Mouse (Mus musculus): ENCODE data around the gene Nfia. TPM values are rescaled to one million over a fixed set of nuclear protein-coding genes. Genes with fewer than 3 reads are reported as not detected.

Gene Nfia
- polyA plus RNA-seq, 1 experiment = not detected

GRCm38 (mm10) chr4:97857549-97857948, 85.0 kb downstream of the Nfia start:
- no peak for TF ChIP-seq CTCF (IDR thresholded peaks at IDR 0.05; ENCODE audit: insufficient read depth, low read depth, low read length)
- no peak for TF ChIP-seq POLR2A (IDR thresholded peaks at IDR 0.05; ENCODE audit: insufficient read depth, low read depth, low read length)
- 70% methylated on average over 2 of the region's 2 CpGs for WGBS

DNA sequence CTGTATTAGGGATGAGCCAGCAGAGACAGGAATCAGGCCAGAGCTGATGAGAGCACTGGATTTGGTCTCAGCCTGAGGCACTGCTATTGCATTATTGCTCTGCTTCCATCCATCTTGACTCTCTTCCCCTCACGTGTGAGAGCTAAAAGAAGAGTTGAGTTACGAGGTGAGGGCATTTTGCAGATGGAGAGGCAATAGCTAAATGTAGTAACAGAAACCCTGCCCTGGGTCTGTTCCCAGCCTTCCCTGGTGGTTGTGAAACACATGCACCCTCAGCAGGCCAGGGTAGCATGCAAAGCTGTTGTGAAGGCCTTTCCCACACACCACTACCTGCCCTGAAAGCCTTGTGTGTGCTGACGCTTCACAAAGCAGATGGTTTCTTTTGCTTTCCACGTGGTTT, 86.9 kb downstream of the Nfia start:
- 83% methylated on average over 4 of the region's 4 CpGs for WGBS
- no peak overlapping the region for H3K27ac ChIP-seq (ENCODE audit: insufficient read depth, low read depth, low read length)
- TF ChIP-seq CTCF (IDR thresholded peaks at IDR 0.05; ENCODE audit: insufficient read depth, low read depth, low read length) = no peak
- TF ChIP-seq POLR2A (IDR thresholded peaks at IDR 0.05; ENCODE audit: insufficient read depth, low read depth, low read length) = no peak
- H3K4me1 ChIP-seq (ENCODE audit: control insufficient read depth, insufficient read depth, low read length) = no peaks in the 10 kb centered on the region
- H3K4me3 ChIP-seq (ENCODE audit: insufficient read depth, low read depth, low read length) = no peak overlapping the region

More at GRCm38 (mm10) chr4:97857549-97857948, 85.0 kb downstream of the Nfia start:
- Histone ChIP-seq H3K4me3 (ENCODE audit: insufficient read depth, low read depth, low read length) (no peak overlapping the region), H3K4me1 (ENCODE audit: control insufficient read depth, insufficient read depth, low read length) (no peaks in the 10 kb centered on the region), H3K27ac (ENCODE audit: insufficient read depth, low read depth, low read length) (no peak overlapping the region)

GRCm38 (mm10) chr4:97860376-97860775, 87.8 kb downstream of the Nfia start:
- Histone ChIP-seq H3K4me1 (ENCODE audit: control insufficient read depth, insufficient read depth, low read length) (no peaks in the 10 kb centered on the region), H3K27ac (ENCODE audit: insufficient read depth, low read depth, low read length) (no peak overlapping the region), H3K4me3 (ENCODE audit: insufficient read depth, low read depth, low read length) (no peak overlapping the region)
- TF ChIP-seq POLR2A (IDR thresholded peaks at IDR 0.05; ENCODE audit: insufficient read depth, low read depth, low read length) (no peak), CTCF (IDR thresholded peaks at IDR 0.05; ENCODE audit: insufficient read depth, low read depth, low read length) (no peak)
- 66% methylated on average over 3 of the region's 3 CpGs for WGBS

GRCm38 (mm10) chr4:97860791-97861344, 88.3 kb downstream of the Nfia start:
- Histone ChIP-seq H3K4me1 (ENCODE audit: control insufficient read depth, insufficient read depth, low read length) (no peaks in the 10 kb centered on the region), H3K4me3 (ENCODE audit: insufficient read depth, low read depth, low read length) (no peak overlapping the region), H3K27ac (ENCODE audit: insufficient read depth, low read depth, low read length) (no peak overlapping the region)
- TF ChIP-seq POLR2A (IDR thresholded peaks at IDR 0.05; ENCODE audit: insufficient read depth, low read depth, low read length) (no peak), CTCF (IDR thresholded peaks at IDR 0.05; ENCODE audit: insufficient read depth, low read depth, low read length) (no peak)
- WGBS = 93% methylated on average over 8 of the region's 8 CpGs

- WGBS = 94% methylated on average over 6 of the region's 6 CpGs
- Histone ChIP-seq H3K4me3 (ENCODE audit: insufficient read depth, low read depth, low read length) (no peak overlapping the region), H3K4me1 (ENCODE audit: control insufficient read depth, insufficient read depth, low read length) (no peaks in the 10 kb centered on the region), H3K27ac (ENCODE audit: insufficient read depth, low read depth, low read length) (no peak overlapping the region)
- TF ChIP-seq CTCF (IDR thresholded peaks at IDR 0.05; ENCODE audit: insufficient read depth, low read depth, low read length) = no peak
- no peak for TF ChIP-seq POLR2A (IDR thresholded peaks at IDR 0.05; ENCODE audit: insufficient read depth, low read depth, low read length)
Observed at GRCm38 (mm10) chr4:97862379-97862778, 89.8 kb downstream of the Nfia start.

DNA sequence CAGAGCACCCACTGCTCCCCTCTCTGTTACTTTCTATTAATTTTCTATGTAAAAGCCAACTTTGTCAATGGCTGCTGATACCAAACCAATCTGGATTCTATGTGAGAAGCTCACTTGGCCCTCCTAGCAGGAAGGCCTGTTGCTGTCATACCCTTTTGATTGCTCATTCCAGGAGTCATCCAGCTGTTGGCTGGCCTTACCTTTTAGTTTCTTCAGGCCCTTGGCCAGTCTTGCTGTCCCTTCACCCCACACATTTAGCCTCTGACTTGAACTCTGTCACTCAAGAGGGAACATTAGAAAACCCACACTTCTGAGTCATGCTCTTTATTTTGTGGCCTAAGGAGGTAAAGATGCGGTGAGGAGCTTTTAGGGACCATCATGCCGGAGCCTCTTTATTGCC, 91.7 kb downstream of the Nfia start:
- no peak for TF ChIP-seq CTCF (IDR thresholded peaks at IDR 0.05; ENCODE audit: insufficient read depth, low read depth, low read length)
- no peak for TF ChIP-seq POLR2A (IDR thresholded peaks at IDR 0.05; ENCODE audit: insufficient read depth, low read depth, low read length)
- 97% methylated on average over 2 of the region's 2 CpGs for whole genome bisulfite sequencing
- H3K27ac ChIP-seq (ENCODE audit: insufficient read depth, low read depth, low read length) = no peak overlapping the region

GRCm38 (mm10) chr4:97865410-97865953, 92.9 kb downstream of the Nfia start:
- TF ChIP-seq CTCF (IDR thresholded peaks at IDR 0.05; ENCODE audit: insufficient read depth, low read depth, low read length) (no peak), POLR2A (IDR thresholded peaks at IDR 0.05; ENCODE audit: insufficient read depth, low read depth, low read length) (no peak)
- WGBS = 57% methylated on average over 3 of the region's 3 CpGs
- no peak overlapping the region for H3K4me3 ChIP-seq (ENCODE audit: insufficient read depth, low read depth, low read length)
- H3K4me1 ChIP-seq (ENCODE audit: control insufficient read depth, insufficient read depth, low read length) = no peaks in the 10 kb centered on the region
- H3K27ac ChIP-seq (ENCODE audit: insufficient read depth, low read depth, low read length) = no peak overlapping the region

More for the DNA sequence above, 91.7 kb downstream of the Nfia start:
- Histone ChIP-seq H3K4me3 (ENCODE audit: insufficient read depth, low read depth, low read length) (no peak overlapping the region), H3K4me1 (ENCODE audit: control insufficient read depth, insufficient read depth, low read length) (no peaks in the 10 kb centered on the region)

- Histone ChIP-seq H3K4me1 (ENCODE audit: control insufficient read depth, insufficient read depth, low read length) (no peaks in the 10 kb centered on the region), H3K27ac (ENCODE audit: insufficient read depth, low read depth, low read length) (no peak overlapping the region)
- WGBS = 69% methylated on average over 5 of the region's 5 CpGs
Observed at GRCm38 (mm10) chr4:97866463-97866862, 93.9 kb downstream of the Nfia start.

DNA sequence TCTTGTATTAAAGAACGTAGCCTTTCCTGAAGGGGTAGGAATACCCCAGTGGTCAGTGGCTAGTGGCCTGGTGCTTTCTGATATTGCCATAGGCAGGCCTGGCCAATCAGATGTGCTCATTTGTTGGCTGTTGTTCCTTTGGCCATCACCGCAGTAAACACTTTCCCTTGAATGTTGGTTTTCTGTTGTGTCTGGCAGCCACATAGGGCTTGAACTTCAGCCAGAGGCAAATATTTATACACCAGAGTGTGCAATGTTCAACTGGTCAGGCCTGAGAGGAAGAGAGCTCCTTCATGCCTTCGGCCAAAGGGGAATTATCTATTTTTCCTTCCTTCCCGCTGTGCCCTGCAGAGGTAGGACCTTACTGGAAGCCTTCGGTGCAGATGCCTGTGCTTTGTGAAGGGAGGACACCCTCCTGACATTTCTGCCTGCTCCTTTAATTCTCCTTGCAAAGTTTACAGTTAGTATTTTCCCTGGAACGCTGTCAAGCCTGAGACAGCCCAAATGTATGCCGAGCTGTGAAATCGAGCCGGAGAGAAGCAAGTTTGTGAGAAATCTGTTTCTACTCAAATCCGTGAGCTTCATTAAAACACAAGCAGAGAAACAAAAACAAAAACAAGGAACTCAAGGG, 95.9 kb downstream of the Nfia start:
- Histone ChIP-seq H3K4me3 (ENCODE audit: insufficient read depth, low read depth, low read length) (peak overlapping the region; percentile 49), H3K27ac (ENCODE audit: insufficient read depth, low read depth, low read length) (peak overlapping the region; percentile 86), H3K4me1 (ENCODE audit: control insufficient read depth, insufficient read depth, low read length) (no peaks in the 10 kb centered on the region)
- 17% methylated on average over 10 of the region's 10 CpGs for WGBS
- TF ChIP-seq CTCF (IDR thresholded peaks at IDR 0.05; ENCODE audit: insufficient read depth, low read depth, low read length) = no peak
- no peak for TF ChIP-seq POLR2A (IDR thresholded peaks at IDR 0.05; ENCODE audit: insufficient read depth, low read depth, low read length)

More at GRCm38 (mm10) chr4:97866463-97866862, 93.9 kb downstream of the Nfia start:
- no peak overlapping the region for H3K4me3 ChIP-seq (ENCODE audit: insufficient read depth, low read depth, low read length)
- TF ChIP-seq CTCF (IDR thresholded peaks at IDR 0.05; ENCODE audit: insufficient read depth, low read depth, low read length) = no peak
- TF ChIP-seq POLR2A (IDR thresholded peaks at IDR 0.05; ENCODE audit: insufficient read depth, low read depth, low read length) = no peak
